Mouse (Mus musculus): ENCODE measurements around the gene Slc30a10. TPM values are rescaled to one million over a fixed set of nuclear protein-coding genes. Genes with fewer than 3 reads are reported as not detected.

The Slc30a10 gene
- polyA plus RNA-seq, 1 experiment from 2014 or later = 22.8 TPM

DNA sequence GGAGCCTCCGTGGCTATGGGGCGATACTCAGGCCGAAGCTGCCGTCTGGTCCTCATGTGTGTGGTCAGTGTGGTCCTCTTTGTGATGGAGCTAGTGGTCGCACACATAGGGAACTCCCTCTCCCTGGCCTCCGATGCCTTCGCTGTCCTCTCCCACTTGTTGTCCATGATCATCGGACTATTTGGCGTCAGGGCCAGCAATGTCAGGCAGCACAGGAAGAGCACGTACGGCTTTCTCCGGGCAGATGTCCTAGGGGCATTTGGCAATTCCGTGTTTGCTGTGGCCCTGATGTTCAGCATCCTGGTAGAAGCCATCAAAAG, 22.7 kb upstream of the Slc30a10 start:
- Histone ChIP-seq H3K36me3 (ENCODE audit: control insufficient read depth, insufficient read depth, low read length) (peaks cover 10% of the 10 kb centered on the region), H3K4me1 (replicated peaks; ENCODE audit: control insufficient read depth, insufficient read depth, low read length) (no peaks in the 10 kb centered on the region), H3K9ac (ENCODE audit: low read depth, low read length) (no peak overlapping the region), H3K4me3 (ENCODE audit: low read depth, low read length) (no peak overlapping the region), H3K9me3 (ENCODE audit: control insufficient read depth, low read length) (no peaks in the 10 kb centered on the region), H3K27ac (ENCODE audit: low read depth, low read length) (no peak overlapping the region), H3K27me3 (replicated peaks; ENCODE audit: control insufficient read depth, insufficient read depth, low read length) (no peaks in the 10 kb centered on the region), H3K4me2 (no peak overlapping the region)
- WGBS = 79% methylated on average over 13 of the region's 13 CpGs
- DNase-seq (ENCODE audit: low spot score) = no peak
- no peak for ATAC-seq (replicated peaks; ENCODE audit: low FRiP score)

DNA sequence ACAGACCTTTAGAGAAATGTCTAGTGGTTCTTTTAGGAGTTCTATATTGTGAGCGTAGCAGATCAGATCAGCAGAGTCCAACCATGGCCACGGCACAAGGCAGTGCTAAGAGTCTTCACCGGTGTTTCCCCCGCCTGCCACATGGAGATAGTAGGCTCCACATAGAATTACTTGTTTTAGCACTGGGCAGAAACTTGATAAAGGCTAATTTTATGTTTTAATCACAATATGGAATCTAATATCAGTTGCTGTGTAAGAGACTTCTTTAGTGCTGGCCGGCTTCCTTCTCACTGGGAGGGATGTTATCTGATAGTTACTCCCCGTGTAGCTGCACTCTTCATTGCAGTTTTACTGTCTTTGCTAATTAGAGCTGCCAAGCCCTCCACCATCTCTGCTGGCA, 21.5 kb upstream of the Slc30a10 start:
- Histone ChIP-seq H3K9me3 (ENCODE audit: control insufficient read depth, low read length) (no peaks in the 10 kb centered on the region), H3K4me1 (replicated peaks; ENCODE audit: control insufficient read depth, insufficient read depth, low read length) (no peaks in the 10 kb centered on the region), H3K4me3 (ENCODE audit: low read depth, low read length) (no peak overlapping the region), H3K4me2 (no peak overlapping the region), H3K27me3 (replicated peaks; ENCODE audit: control insufficient read depth, insufficient read depth, low read length) (no peaks in the 10 kb centered on the region), H3K9ac (ENCODE audit: low read depth, low read length) (no peak overlapping the region), H3K27ac (ENCODE audit: low read depth, low read length) (no peak overlapping the region), H3K36me3 (ENCODE audit: control insufficient read depth, insufficient read depth, low read length) (peaks cover 3% of the 10 kb centered on the region; the same call in 1 of the 2 replicates)
- WGBS = 51% methylated on average over 6 of the region's 6 CpGs
- ATAC-seq (replicated peaks; ENCODE audit: low FRiP score) = peak; percentile 81
- no peak for DNase-seq (ENCODE audit: low spot score)

- no peak for DNase-seq (ENCODE audit: low spot score)
Measured at GRCm38 (mm10) chr1:185438841-185439580, 15.6 kb upstream of the Slc30a10 start.

DNA sequence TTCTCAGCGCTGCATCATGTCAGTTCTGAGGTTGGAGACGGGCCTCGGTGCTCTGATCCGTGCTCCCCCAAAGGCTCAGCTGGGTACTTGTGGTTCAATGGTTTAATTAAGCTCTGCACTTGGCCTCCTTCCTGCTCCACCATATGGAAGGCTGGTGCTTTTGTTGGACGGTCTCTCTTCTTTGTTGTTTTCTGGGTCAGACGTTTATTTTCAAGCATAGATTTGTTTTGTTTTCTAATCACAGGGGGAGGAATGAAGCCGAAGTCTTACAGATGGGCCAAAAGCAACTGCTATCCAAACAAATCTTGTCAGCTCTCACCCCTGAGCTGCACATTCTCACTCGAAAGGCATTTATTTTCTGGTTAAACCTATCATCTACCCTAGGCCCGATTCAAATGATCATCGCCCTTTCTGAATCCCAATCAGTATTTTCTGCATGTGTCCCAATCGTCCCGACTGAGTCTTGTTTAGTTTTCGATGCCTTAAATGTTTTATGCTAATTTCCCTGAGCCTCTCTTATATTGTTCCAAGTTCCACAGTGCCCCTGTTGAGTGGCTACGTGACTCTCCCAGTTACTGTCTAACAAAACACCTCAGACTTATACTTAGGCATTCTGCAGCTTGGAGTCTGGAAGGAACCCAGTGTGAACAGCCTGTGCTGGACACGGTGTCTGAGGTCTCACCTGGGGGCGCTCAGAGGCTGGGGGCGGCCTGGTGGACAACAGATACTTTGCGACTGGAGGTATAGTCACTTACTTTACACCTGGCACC, 12.8 kb upstream of the Slc30a10 start:
- H3K4me1 ChIP-seq (replicated peaks; ENCODE audit: control insufficient read depth, insufficient read depth, low read length) = no peaks in the 10 kb centered on the region
- H3K27ac ChIP-seq (ENCODE audit: low read depth, low read length) = no peak overlapping the region
- no peak for DNase-seq (ENCODE audit: low spot score)
- H3K27me3 ChIP-seq (replicated peaks; ENCODE audit: control insufficient read depth, insufficient read depth, low read length) = no peaks in the 10 kb centered on the region
- H3K4me3 ChIP-seq (ENCODE audit: low read depth, low read length) = no peak overlapping the region
- H3K4me2 ChIP-seq = no peak overlapping the region
- no peaks in the 10 kb centered on the region for H3K9me3 ChIP-seq (ENCODE audit: control insufficient read depth, low read length)
- no peaks in the 10 kb centered on the region for H3K36me3 ChIP-seq (ENCODE audit: control insufficient read depth, insufficient read depth, low read length)
- ATAC-seq (replicated peaks; ENCODE audit: low FRiP score) = no peak
- 82% methylated on average over 18 of the region's 18 CpGs for WGBS
- no peak overlapping the region for H3K9ac ChIP-seq (ENCODE audit: low read depth, low read length)

More at GRCm38 (mm10) chr1:185438841-185439580, 15.6 kb upstream of the Slc30a10 start:
- Histone ChIP-seq H3K4me2 (no peak overlapping the region), H3K27ac (ENCODE audit: low read depth, low read length) (no peak overlapping the region), H3K36me3 (ENCODE audit: control insufficient read depth, insufficient read depth, low read length) (no peaks in the 10 kb centered on the region), H3K27me3 (replicated peaks; ENCODE audit: control insufficient read depth, insufficient read depth, low read length) (no peaks in the 10 kb centered on the region), H3K9me3 (ENCODE audit: control insufficient read depth, low read length) (no peaks in the 10 kb centered on the region), H3K4me3 (ENCODE audit: low read depth, low read length) (no peak overlapping the region), H3K4me1 (replicated peaks; ENCODE audit: control insufficient read depth, insufficient read depth, low read length) (no peaks in the 10 kb centered on the region), H3K9ac (ENCODE audit: low read depth, low read length) (no peak overlapping the region)
- WGBS = 63% methylated on average over 9 of the region's 9 CpGs
- no peak for ATAC-seq (replicated peaks; ENCODE audit: low FRiP score)

DNA sequence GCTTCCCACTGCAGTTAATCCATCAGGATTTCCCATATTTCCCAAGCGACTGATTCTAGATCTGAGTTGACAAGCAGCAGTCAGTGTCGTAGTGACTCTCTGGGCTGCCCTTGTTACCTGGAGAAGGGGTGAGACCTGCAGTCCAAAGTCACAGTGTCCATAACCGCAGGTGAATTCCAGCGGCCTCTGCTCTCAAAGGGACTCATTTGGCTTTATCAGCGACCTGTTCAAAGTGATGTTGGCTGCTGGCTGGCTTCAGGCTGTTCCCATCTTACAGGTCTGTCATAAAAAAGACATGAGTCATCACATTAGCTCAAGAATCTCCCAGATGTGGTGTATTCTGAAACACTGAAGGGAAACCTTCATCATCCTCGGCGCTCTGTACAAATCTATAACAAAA, 5.7 kb upstream of the Slc30a10 start:
- H3K9ac ChIP-seq (ENCODE audit: low read depth, low read length) = no peak overlapping the region
- WGBS = 82% methylated on average over 7 of the region's 7 CpGs
- H3K9me3 ChIP-seq (ENCODE audit: control insufficient read depth, low read length) = no peaks in the 10 kb centered on the region
- DNase-seq (ENCODE audit: low spot score) (no peak), ATAC-seq (replicated peaks; ENCODE audit: low FRiP score) (no peak)
- H3K4me1 ChIP-seq (replicated peaks; ENCODE audit: control insufficient read depth, insufficient read depth, low read length) = peaks cover 22% of the 10 kb centered on the region; the same call in 1 of the 2 replicates
- no peak overlapping the region for H3K27ac ChIP-seq (ENCODE audit: low read depth, low read length)
- no peaks in the 10 kb centered on the region for H3K27me3 ChIP-seq (replicated peaks; ENCODE audit: control insufficient read depth, insufficient read depth, low read length)
- 0 out of 2 replicates have a peak overlapping the region, but pooled peaks have one; percentile 23 for H3K4me2 ChIP-seq
- H3K36me3 ChIP-seq (ENCODE audit: control insufficient read depth, insufficient read depth, low read length) = no peaks in the 10 kb centered on the region
- H3K4me3 ChIP-seq (ENCODE audit: low read depth, low read length) = no peak overlapping the region

GRCm38 (mm10) chr1:185449727-185450126, 4.9 kb upstream of the Slc30a10 start:
- Histone ChIP-seq H3K36me3 (ENCODE audit: control insufficient read depth, insufficient read depth, low read length) (no peaks in the 10 kb centered on the region), H3K4me2 (peak overlapping the region; percentile 53; the same call in 1 of the 2 replicates), H3K4me3 (ENCODE audit: low read depth, low read length) (no peak overlapping the region), H3K9ac (ENCODE audit: low read depth, low read length) (no peak overlapping the region), H3K9me3 (ENCODE audit: control insufficient read depth, low read length) (no peaks in the 10 kb centered on the region), H3K27me3 (replicated peaks; ENCODE audit: control insufficient read depth, insufficient read depth, low read length) (peaks cover 5% of the 10 kb centered on the region), H3K4me1 (replicated peaks; ENCODE audit: control insufficient read depth, insufficient read depth, low read length) (peaks cover 25% of the 10 kb centered on the region; the same call in 1 of the 2 replicates), H3K27ac (ENCODE audit: low read depth, low read length) (peak overlapping the region; percentile 68)
- DNase-seq (ENCODE audit: low spot score) = no peak
- WGBS = 61% methylated on average over 2 of the region's 2 CpGs
- no peak for ATAC-seq (replicated peaks; ENCODE audit: low FRiP score)

DNA sequence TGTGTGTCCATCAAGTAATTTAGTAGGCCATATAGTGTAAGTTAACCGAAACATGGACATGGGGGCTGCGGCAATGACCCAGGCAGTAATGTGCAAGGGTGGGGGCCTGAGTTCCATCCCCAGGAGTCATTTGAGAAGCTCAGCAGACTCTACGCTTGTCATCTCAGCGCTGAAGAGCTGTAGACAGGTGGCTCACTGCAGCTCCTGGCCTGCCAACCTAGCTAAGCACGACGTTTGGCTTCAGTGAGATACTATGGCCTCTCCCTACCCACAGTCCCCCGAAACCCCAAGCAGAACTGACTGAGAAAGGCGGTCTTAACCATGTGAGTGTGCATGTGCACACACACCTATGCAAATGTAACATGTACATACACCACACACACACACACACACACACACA, 3.6 kb upstream of the Slc30a10 start:
- peak overlapping the region; percentile 53 for H3K4me2 ChIP-seq
- WGBS = 80% methylated on average over 8 of the region's 8 CpGs
- no peaks in the 10 kb centered on the region for H3K9me3 ChIP-seq (ENCODE audit: control insufficient read depth, low read length)
- H3K4me3 ChIP-seq (ENCODE audit: low read depth, low read length) = peak overlapping the region; percentile 21
- H3K36me3 ChIP-seq (ENCODE audit: control insufficient read depth, insufficient read depth, low read length) = no peaks in the 10 kb centered on the region
- peaks cover 17% of the 10 kb centered on the region for H3K27me3 ChIP-seq (replicated peaks; ENCODE audit: control insufficient read depth, insufficient read depth, low read length)
- DNase-seq (ENCODE audit: low spot score) (no peak), ATAC-seq (replicated peaks; ENCODE audit: low FRiP score) (no peak)
- H3K4me1 ChIP-seq (replicated peaks; ENCODE audit: control insufficient read depth, insufficient read depth, low read length) = peaks cover 28% of the 10 kb centered on the region
- H3K27ac ChIP-seq (ENCODE audit: low read depth, low read length) = peak overlapping the region; percentile 68
- H3K9ac ChIP-seq (ENCODE audit: low read depth, low read length) = peak overlapping the region; percentile 55

DNA sequence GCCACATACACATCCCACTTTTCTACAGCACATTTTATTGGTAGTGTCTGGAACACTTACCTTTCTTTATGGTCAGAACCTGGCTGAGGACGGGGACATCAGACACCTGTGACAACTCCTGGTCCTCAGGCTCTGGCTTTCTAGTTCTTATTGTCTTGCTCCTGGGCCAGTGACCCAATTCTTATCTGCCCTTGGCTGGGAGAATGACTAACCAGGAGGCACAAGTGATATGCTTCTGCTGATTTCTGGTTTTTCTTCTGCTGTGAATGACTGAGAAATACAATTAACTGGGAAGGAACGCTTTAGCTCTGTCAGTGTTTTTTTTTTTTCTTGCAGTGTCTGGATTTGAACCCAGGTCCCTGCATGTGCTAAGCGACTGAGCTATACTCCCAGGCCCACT, 3.2 kb upstream of the Slc30a10 start:
- Histone ChIP-seq H3K4me3 (ENCODE audit: low read depth, low read length) (peak overlapping the region; percentile 21), H3K9ac (ENCODE audit: low read depth, low read length) (peak overlapping the region; percentile 55), H3K36me3 (ENCODE audit: control insufficient read depth, insufficient read depth, low read length) (peaks cover 2% of the 10 kb centered on the region; the same call in 1 of the 2 replicates), H3K4me1 (replicated peaks; ENCODE audit: control insufficient read depth, insufficient read depth, low read length) (peaks cover 31% of the 10 kb centered on the region), H3K27ac (ENCODE audit: low read depth, low read length) (peak overlapping the region; percentile 68), H3K4me2 (peak overlapping the region; percentile 53), H3K9me3 (ENCODE audit: control insufficient read depth, low read length) (no peaks in the 10 kb centered on the region), H3K27me3 (replicated peaks; ENCODE audit: control insufficient read depth, insufficient read depth, low read length) (peaks cover 21% of the 10 kb centered on the region)
- DNase-seq (ENCODE audit: low spot score) (no peak), ATAC-seq (replicated peaks; ENCODE audit: low FRiP score) (no peak)
- 65% methylated on average over 3 of the region's 3 CpGs for WGBS

Data from liver, embryonic 11.5 days (tissue).